Mouse (Mus musculus) embryonic fibroblast, embryonic 13.5 days (primary cell): Measurements from ENCODE around the gene Tle6. TPM values are rescaled to one million over a fixed set of nuclear protein-coding genes. Genes with fewer than 3 reads are reported as not detected.
A peak's percentile ranks its signal among the peaks of the same experiment; 100 is the strongest.
"Not testable (repeated sequence)": the region's sequence is repeated elsewhere in the genome, so short reads cannot be mapped to it uniquely, and the experiment has no call there.

Experiments
- H3K27ac ChIP-seq: 2 replicates; pipeline ENCODE4 v1.5.1; 2012; ENCODE audit warnings: low read length, control low read depth, inconsistent platforms; ENCODE audit not compliant: insufficient read depth
- H3K4me1 ChIP-seq: 2 replicates; pipeline ENCODE4 v1.6.1; 2011; ENCODE audit warnings: low read length; ENCODE audit not compliant: control insufficient read depth, insufficient read depth
- H3K4me3 ChIP-seq: 2 replicates; pipeline ENCODE4 v1.5.1; 2011; ENCODE audit warnings: mild to moderate bottlenecking, control low read depth, low read length; ENCODE audit not compliant: insufficient read depth
- CTCF ChIP-seq: IDR thresholded peaks from 2 replicates; pipeline ENCODE4 v1.5.1; 2011; ENCODE audit warnings: mild to moderate bottlenecking, control low read depth, low read length, moderate library complexity, borderline replicate concordance; ENCODE audit not compliant: insufficient read depth
- POLR2A ChIP-seq: IDR thresholded peaks from 2 replicates; pipeline ENCODE4 v1.6.1; 2011; ENCODE audit warnings: low read depth, mild to moderate bottlenecking, control low read depth, low read length, moderate library complexity
- polyA plus RNA-seq: library from polyadenylated mRNA; stranded (reverse); fragments of >200 nt; gene quantifications from 2 replicates; pipeline ENCODE4 v1.2.4, GENCODE M21; 2011; ENCODE audit warnings: low read depth; ENCODE audit not compliant: missing spikeins, insufficient read length

Gene Tle6
- polyA plus RNA-seq, 1 experiment, result 26.4 TPM

DNA sequence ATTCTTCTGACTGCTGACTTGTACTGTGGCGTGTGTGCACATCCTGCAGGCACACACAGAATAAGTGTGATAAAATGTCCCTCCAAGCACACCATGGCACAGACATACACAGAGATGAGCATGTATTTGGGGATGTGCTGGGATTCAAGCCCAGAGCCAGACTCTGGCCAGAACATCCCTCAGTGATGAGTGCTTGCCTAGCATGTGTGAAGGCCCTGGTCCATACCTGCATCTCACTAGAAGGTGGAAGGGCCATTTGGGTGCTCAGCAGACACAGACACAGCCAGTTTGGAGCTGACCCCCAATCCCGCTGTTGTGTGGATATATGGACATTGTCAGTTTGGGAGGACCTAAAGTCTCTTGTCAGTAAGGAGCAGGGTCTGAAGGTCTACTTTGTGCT is 40.7 kb upstream of the Tle6 start:
- H3K4me1 ChIP-seq, result no peaks in the 10 kb centered on the region
- H3K27ac ChIP-seq, result no peak overlapping the region
- H3K4me3 ChIP-seq, result no peak overlapping the region
- no peak for TF ChIP-seq CTCF
- TF ChIP-seq POLR2A, result no peak

- not testable (repeated sequence) for H3K4me1 ChIP-seq, H3K4me3 ChIP-seq, H3K27ac ChIP-seq
Measured at GRCm38 (mm10) chr10:81640825-81641224, 40.0 kb upstream of the Tle6 start.

DNA sequence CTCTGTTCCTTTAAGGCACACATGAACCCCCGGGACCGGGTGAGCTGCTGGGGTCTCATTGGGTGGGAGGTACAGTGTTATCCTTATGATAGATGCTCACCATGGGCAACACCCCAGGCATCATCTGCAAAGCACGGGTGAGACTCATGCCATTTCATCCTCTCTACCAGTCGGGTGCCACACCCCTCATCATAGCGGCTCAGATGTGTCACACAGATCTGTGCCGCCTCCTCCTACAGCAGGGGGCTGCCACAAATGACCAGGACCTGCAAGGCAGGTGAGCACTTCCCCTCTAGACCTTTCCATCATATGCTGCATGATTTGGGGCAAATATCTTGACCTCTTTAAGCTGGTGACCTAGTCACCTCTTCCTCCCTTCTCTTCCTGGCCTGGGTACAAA is 37.2 kb upstream of the Tle6 start:
- Histone ChIP-seq H3K27ac (no peak overlapping the region), H3K4me1 (no peaks in the 10 kb centered on the region), H3K4me3 (no peak overlapping the region)
- TF ChIP-seq POLR2A, result no peak

GRCm38 (mm10) chr10:81636338-81636737 is 35.5 kb upstream of the Tle6 start:
- Histone ChIP-seq H3K4me3 (no peak overlapping the region), H3K4me1 (no peaks in the 10 kb centered on the region), H3K27ac (no peak overlapping the region)
- TF ChIP-seq POLR2A (no peak), CTCF (no peak)

- peak overlapping the region; percentile 23 for H3K4me3 ChIP-seq
- TF ChIP-seq CTCF, result no peak
- peak; percentile 78 for TF ChIP-seq POLR2A
- H3K4me1 ChIP-seq, result no peaks in the 10 kb centered on the region
- no peak overlapping the region for H3K27ac ChIP-seq
Measured at GRCm38 (mm10) chr10:81633253-81634099, 32.6 kb upstream of the Tle6 start.

DNA sequence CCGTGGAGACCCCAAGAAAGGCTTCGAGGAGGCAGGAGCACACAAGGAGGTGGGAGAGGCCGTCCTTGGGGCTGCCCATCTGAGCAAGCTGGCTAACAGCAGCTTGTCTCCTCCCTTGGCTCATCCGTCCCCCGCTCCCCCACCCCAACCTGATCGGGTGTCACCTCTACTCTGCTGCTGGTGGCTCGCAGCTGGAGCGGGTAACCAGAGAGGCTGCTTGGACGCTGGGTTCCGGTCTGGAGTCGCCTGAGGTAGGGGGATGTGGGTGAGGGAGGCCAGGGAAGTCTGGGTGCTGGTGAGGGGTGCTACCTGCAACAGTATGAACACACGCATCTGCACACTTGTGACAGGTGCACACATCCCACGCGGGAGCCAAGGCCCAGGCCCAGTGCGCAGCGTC is 27.5 kb upstream of the Tle6 start, which contains the start of gene Ankrd24:
Gene Ankrd24 (plus strand): TSS at position 151 of the 400 bp plus-strand sequence.
- TF ChIP-seq CTCF (no peak), POLR2A (no peak)
- H3K4me1 ChIP-seq, result no peaks in the 10 kb centered on the region
- H3K4me3 ChIP-seq, result peak within 1 kb of the TSS; percentile 61
- H3K27ac ChIP-seq, result peak within 1 kb of the TSS; percentile 78

DNA sequence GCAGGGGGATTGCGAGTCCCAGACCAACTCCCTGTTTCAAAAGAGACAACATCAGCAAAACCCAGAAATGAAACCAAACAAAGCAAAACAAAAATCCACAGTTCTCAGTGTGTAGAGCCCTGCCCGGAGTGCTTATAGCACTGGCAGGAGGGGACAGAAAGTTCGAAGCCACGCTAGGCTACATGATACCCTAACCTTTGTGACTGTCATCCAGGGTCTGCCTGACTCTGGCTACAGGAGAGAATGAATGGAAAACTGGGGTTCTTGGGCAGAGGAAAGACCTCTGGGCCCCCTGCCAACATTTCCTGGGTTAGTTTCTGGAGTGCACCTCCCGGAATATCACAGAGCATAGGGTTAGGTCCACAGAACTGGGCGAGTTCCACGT is 27.0 kb upstream of the Tle6 start:
- no peaks in the 10 kb centered on the region for H3K4me1 ChIP-seq
- TF ChIP-seq POLR2A (no peak), CTCF (no peak)
- peak overlapping the region; percentile 66 for H3K27ac ChIP-seq
- H3K4me3 ChIP-seq, result peak overlapping the region; percentile 61; the same call in 1 of the 2 replicates

GRCm38 (mm10) chr10:81626994-81627835 is 26.3 kb upstream of the Tle6 start, which contains the start of gene Sirt6:
TSS of gene Sirt6 (minus strand) at chr10:81627797.
- Histone ChIP-seq H3K4me1 (no peaks in the 10 kb centered on the region), H3K4me3 (peak within 1 kb of the TSS; percentile 61), H3K27ac (peak within 1 kb of the TSS; percentile 78)
- TF ChIP-seq POLR2A (peak; percentile 94), CTCF (no peak)

DNA sequence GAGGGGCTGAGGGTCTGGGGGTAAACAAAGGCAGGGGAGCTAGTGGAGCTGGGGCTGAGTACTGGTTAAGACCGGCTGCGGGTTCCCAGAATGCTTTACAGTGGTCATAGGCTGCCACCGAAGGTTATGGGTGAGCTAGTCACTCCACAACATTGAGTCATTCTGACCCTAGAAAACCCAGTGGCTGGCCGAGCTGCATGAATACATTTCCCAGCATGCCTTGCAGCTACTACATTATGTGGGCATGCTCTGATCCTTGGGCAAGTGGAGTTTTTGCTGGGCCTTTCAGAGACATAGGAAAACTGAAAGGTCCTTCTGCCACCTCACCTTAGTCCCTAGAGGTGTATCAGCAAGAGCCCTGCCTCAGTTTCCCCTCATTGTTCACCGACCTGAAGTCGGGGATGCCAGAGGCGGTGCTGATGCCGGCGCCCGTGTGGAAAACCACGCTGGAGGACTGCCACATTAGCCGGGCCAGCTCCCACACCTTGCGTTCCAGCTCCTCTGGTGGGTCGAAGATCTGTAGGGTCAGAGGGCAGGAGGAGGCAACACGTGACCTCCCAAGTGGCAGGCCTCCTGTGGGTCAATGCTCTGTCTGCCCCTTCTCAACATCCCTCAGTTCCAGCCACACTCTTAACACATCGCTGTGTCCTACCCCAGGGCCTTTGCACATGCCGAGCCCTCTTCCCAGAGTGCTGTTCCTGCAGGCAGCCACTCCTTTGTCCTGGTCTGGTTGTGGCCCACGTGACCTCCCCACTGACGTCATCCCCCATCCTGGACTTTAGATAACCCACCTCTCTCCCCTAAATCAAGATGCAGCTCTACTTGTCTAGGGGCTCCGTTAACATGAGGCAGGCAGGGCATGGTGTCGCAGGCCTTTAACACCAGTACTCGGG is 25.5 kb upstream of the Tle6 start:
- Histone ChIP-seq H3K27ac (no peak overlapping the region), H3K4me1 (no peaks in the 10 kb centered on the region), H3K4me3 (peak overlapping the region; percentile 61)
- TF ChIP-seq POLR2A, result no peak; the same call in 1 of the 2 replicates
- TF ChIP-seq CTCF, result no peak
